Mouse (Mus musculus) MEL (cell line): Measurements from ENCODE around the gene Il11. TPM values are rescaled to one million over a fixed set of nuclear protein-coding genes. Genes with fewer than 3 reads are reported as not detected.

Source experiments
- DNase-seq: peaks from one replicate; pipeline ENCODE4 v3.0.0; 2011; ENCODE audit warnings: low read depth, low spot score
- H3K27ac ChIP-seq: 2 replicates; pipeline ENCODE4 v1.5.1; 2012; ENCODE audit warnings: low read depth, mild to moderate bottlenecking, control low read depth, low read length, moderate library complexity; ENCODE audit not compliant: control insufficient read depth
- H3K27me3 ChIP-seq, 2 experiments: fragments of 150-350 bp in 1 of 2; sonication (generic) in 1 of 2; 2 replicates each; pipeline ENCODE4 v1.6.1; 2012; ENCODE audit warnings: low read length in 2 of 2, mild to moderate bottlenecking in 2 of 2, improper control_type of control experiment in 1 of 2, moderate library complexity in 1 of 2; ENCODE audit not compliant: insufficient read depth in 2 of 2, control insufficient read depth in 1 of 2
- H3K36me3 ChIP-seq, 2 experiments: 2 replicates each; pipeline ENCODE4 v1.6.1; 2012 to 2014; ENCODE audit warnings: low read length in 2 of 2, improper control_type of control experiment in 1 of 2, inconsistent platforms in 1 of 2, mild to moderate bottlenecking in 1 of 2; ENCODE audit not compliant: insufficient read depth in 2 of 2, control insufficient read depth in 1 of 2
- H3K4me1 ChIP-seq, 2 experiments: fragments of 150-350 bp in 1 of 2; sonication (generic) in 1 of 2; 2 replicates each; pipeline ENCODE4 v1.6.1; 2012; ENCODE audit warnings: low read length in 2 of 2, improper control_type of control experiment in 1 of 2, mild to moderate bottlenecking in 1 of 2; ENCODE audit not compliant: insufficient read depth in 2 of 2, control insufficient read depth in 1 of 2
- H3K4me3 ChIP-seq, 2 experiments: fragments of 150-350 bp in 1 of 2; sonication (generic) in 1 of 2; 2 replicates each; pipeline ENCODE4 v1.5.1; 2012; ENCODE audit warnings: low read depth in 2 of 2, low read length in 2 of 2, mild to moderate bottlenecking in 2 of 2, moderate library complexity in 2 of 2, control low read depth in 1 of 2, improper control_type of control experiment in 1 of 2; ENCODE audit not compliant: control insufficient read depth in 1 of 2, insufficient read depth in 1 of 2
- H3K79me2 ChIP-seq: 2 replicates; pipeline ENCODE4 v1.6.1; 2012; ENCODE audit warnings: mild to moderate bottlenecking, low read length, moderate library complexity; ENCODE audit not compliant: control insufficient read depth, poor library complexity, insufficient read depth
- H3K9ac ChIP-seq: 2 replicates; pipeline ENCODE4 v1.6.1; 2012; ENCODE audit warnings: low read depth, mild to moderate bottlenecking, control low read depth, low read length, moderate library complexity; ENCODE audit not compliant: control insufficient read depth, poor library complexity, severe bottlenecking
- H3K9me3 ChIP-seq: fragments of 150-350 bp; sonication (generic); replicated peaks from 2 replicates; pipeline ENCODE4 v1.6.1; 2012; ENCODE audit warnings: mild to moderate bottlenecking, low read length, improper control_type of control experiment, moderate library complexity; ENCODE audit not compliant: insufficient read depth
- BHLHE40 ChIP-seq: IDR thresholded peaks from 2 replicates; pipeline ENCODE4 v1.6.1; 2012; ENCODE audit warnings: low read depth, mild to moderate bottlenecking, inconsistent platforms, low read length, improper control_type of control experiment, borderline replicate concordance
- CHD1 ChIP-seq: IDR thresholded peaks from 2 replicates; pipeline ENCODE4 v1.6.1; 2012; ENCODE audit warnings: low read depth, mild to moderate bottlenecking, inconsistent platforms, low read length, improper control_type of control experiment
- CHD2 ChIP-seq: IDR thresholded peaks from 2 replicates; pipeline ENCODE4 v1.6.1; 2011; ENCODE audit warnings: low read length, improper control_type of control experiment
- CTCF ChIP-seq, 3 experiments: IDR thresholded peaks in 2 of 3; conservative IDR thresholded peaks in 1 of 3; 2 replicates each; pipeline ENCODE4 v1.5.1; 2011 to 2012; ENCODE audit warnings: low read length in 3 of 3, low read depth in 2 of 3, mild to moderate bottlenecking in 2 of 3, improper control_type of control experiment in 1 of 3, inconsistent platforms in 1 of 3, mixed read lengths in 1 of 3, moderate library complexity in 1 of 3; ENCODE audit not compliant: control insufficient read depth in 1 of 3, insufficient read depth in 1 of 3, poor library complexity in 1 of 3, severe bottlenecking in 1 of 3
- E2F4 ChIP-seq: IDR thresholded peaks from 2 replicates; pipeline ENCODE4 v1.6.1; 2011; ENCODE audit warnings: low read depth, low read length, improper control_type of control experiment, borderline replicate concordance
- ETS1 ChIP-seq: IDR thresholded peaks from 2 replicates; pipeline ENCODE4 v1.6.1; 2012; ENCODE audit warnings: low read depth, mild to moderate bottlenecking, inconsistent platforms, low read length, improper control_type of control experiment, moderate library complexity
- HCFC1 ChIP-seq: IDR thresholded peaks from 2 replicates; pipeline ENCODE4 v1.6.1; 2012; ENCODE audit warnings: low read depth, mild to moderate bottlenecking, inconsistent platforms, low read length, improper control_type of control experiment, moderate library complexity
- JUND ChIP-seq: IDR thresholded peaks from 2 replicates; pipeline ENCODE4 v1.6.1; 2011; ENCODE audit warnings: low read depth, mild to moderate bottlenecking, improper control_type of control experiment, low read length
- KAT2A ChIP-seq: conservative IDR thresholded peaks from 2 replicates; pipeline ENCODE4 v1.6.1; 2012; ENCODE audit warnings: low read depth, low read length, improper control_type of control experiment, inconsistent platforms
- MAFK ChIP-seq: IDR thresholded peaks from 2 replicates; pipeline ENCODE4 v1.6.1; 2011; ENCODE audit warnings: low read depth, mild to moderate bottlenecking, low read length, improper control_type of control experiment, borderline replicate concordance
- MAZ ChIP-seq: IDR thresholded peaks from 2 replicates; pipeline ENCODE4 v1.6.1; 2012; ENCODE audit warnings: low read depth, mild to moderate bottlenecking, inconsistent platforms, low read length, improper control_type of control experiment
- MEF2A ChIP-seq: IDR thresholded peaks from 2 replicates; pipeline ENCODE4 v1.6.1; 2014; ENCODE audit warnings: low read depth, mild to moderate bottlenecking, inconsistent platforms, low read length, improper control_type of control experiment; ENCODE audit not compliant: poor library complexity, insufficient replicate concordance, severe bottlenecking; ENCODE audit errors: extremely low read depth
- MXI1 ChIP-seq: IDR thresholded peaks from 2 replicates; pipeline ENCODE4 v1.6.1; 2011; ENCODE audit warnings: mild to moderate bottlenecking, low read depth, low read length, improper control_type of control experiment
- MYC ChIP-seq: IDR thresholded peaks from 2 replicates; pipeline ENCODE4 v1.6.1; 2011; ENCODE audit warnings: low read depth, mild to moderate bottlenecking, low read length, improper control_type of control experiment, moderate library complexity
- NELFE ChIP-seq: IDR thresholded peaks from 2 replicates; pipeline ENCODE4 v1.6.1; 2011; ENCODE audit warnings: low read depth, low read length, improper control_type of control experiment
- POLR2A ChIP-seq, 2 experiments: IDR thresholded peaks; 2 replicates each; pipeline ENCODE4 v1.6.1; 2011 to 2012; ENCODE audit warnings: low read length in 2 of 2, mild to moderate bottlenecking in 2 of 2, control low read depth in 1 of 2, improper control_type of control experiment in 1 of 2, low read depth in 1 of 2, moderate library complexity in 1 of 2; ENCODE audit not compliant: control insufficient read depth in 1 of 2, insufficient read depth in 1 of 2, poor library complexity in 1 of 2
- POLR2AphosphoS2 ChIP-seq: IDR thresholded peaks from 2 replicates; pipeline ENCODE4 v1.6.1; 2011; ENCODE audit warnings: low read length, improper control_type of control experiment
- SIN3A ChIP-seq: IDR thresholded peaks from 2 replicates; pipeline ENCODE4 v1.6.1; 2012; ENCODE audit warnings: low read length, improper control_type of control experiment, inconsistent platforms
- TAL1 ChIP-seq: IDR thresholded peaks from 2 replicates; pipeline ENCODE4 v1.6.1; 2012; ENCODE audit warnings: mild to moderate bottlenecking, inconsistent platforms, low read length, moderate library complexity, mixed read lengths
- TBP ChIP-seq: IDR thresholded peaks from 2 replicates; pipeline ENCODE4 v1.8.0; 2011; ENCODE audit warnings: low read depth, low read length, improper control_type of control experiment
- TCF12 ChIP-seq: IDR thresholded peaks from 2 replicates; pipeline ENCODE4 v1.6.1; 2014; ENCODE audit warnings: low read depth, mild to moderate bottlenecking, inconsistent platforms, low read length, improper control_type of control experiment, moderate library complexity
- UBTF ChIP-seq: IDR thresholded peaks from 2 replicates; pipeline ENCODE4 v1.6.1; 2012; ENCODE audit warnings: low read depth, mild to moderate bottlenecking, inconsistent platforms, low read length, improper control_type of control experiment, moderate library complexity, borderline replicate concordance; ENCODE audit not compliant: insufficient read depth
- USF1 ChIP-seq: IDR thresholded peaks from 2 replicates; pipeline ENCODE4 v1.6.1; 2014; ENCODE audit warnings: low read depth, mild to moderate bottlenecking, inconsistent platforms, low read length, improper control_type of control experiment, moderate library complexity
- ZC3H11A ChIP-seq: IDR thresholded peaks from 2 replicates; pipeline ENCODE4 v1.6.1; 2012; ENCODE audit warnings: low read depth, mild to moderate bottlenecking, inconsistent platforms, low read length, improper control_type of control experiment
- ZKSCAN1 ChIP-seq: IDR thresholded peaks from 2 replicates; pipeline ENCODE4 v1.6.1; 2012; ENCODE audit warnings: low read depth, mild to moderate bottlenecking, inconsistent platforms, low read length, improper control_type of control experiment, moderate library complexity
- ZNF384 ChIP-seq: IDR thresholded peaks from 2 replicates; pipeline ENCODE4 v1.6.1; 2012; ENCODE audit warnings: low read depth, mild to moderate bottlenecking, inconsistent platforms, low read length, improper control_type of control experiment
- polyA plus RNA-seq, 2 experiments: library from polyadenylated mRNA; stranded (reverse) in 1 of 2; unstranded in 1 of 2; fragments of >175 nt in 1 of 2; fragments of >200 nt in 1 of 2; gene quantifications; 2 replicates each; pipeline versions ENCODE4 v1.2.1 to v1.2.4; 2012; ENCODE audit warnings: low replicate concordance in 2 of 2, low read depth in 1 of 2; ENCODE audit not compliant: insufficient read length in 2 of 2, insufficient read depth in 1 of 2, missing spikeins in 1 of 2
- total RNA-seq: library from RNA; depleted of rRNA; stranded (reverse); fragments of 300-350 nt; gene quantifications from 2 replicates; pipeline ENCODE4 v1.2.3, GENCODE M21; 2012

Gene Il11
- total and polyA plus RNA-seq, 3 experiments: 0.07 to 0.12 TPM; not detected in 1

GRCm38 (mm10) chr7:4789436-4789935 lies 6.8 kb upstream of the Il11 start, which contains the start of gene Tmem238:
Gene Tmem238, minus strand, starts transcription at chr7:4789656.
- Histone ChIP-seq H3K4me1 (peaks cover 2 to 17% of the 10 kb centered on the region in 2 experiments; a peak in 3 of 4 replicates), H3K4me3 (peak within 1 kb of the TSS; percentile 72 to 83), H3K9me3 (no peaks in the 10 kb centered on the region), H3K36me3 (peaks cover 2 to 16% of the 10 kb centered on the region in 2 experiments; a peak in 3 of 4 replicates), H3K9ac (peak within 1 kb of the TSS; percentile 93), H3K79me2 (peaks cover 39% of the 10 kb centered on the region), H3K27me3 (no peaks in the 10 kb centered on the region), H3K27ac (peak within 1 kb of the TSS; percentile 68)
- 0 out of 2 replicates have a peak, but pooled peaks have one; percentile 45 for TF ChIP-seq MAZ
- TF ChIP-seq TAL1: no peak
- TF ChIP-seq USF1: 0 out of 2 replicates have a peak, but pooled peaks have one; percentile 48
- peak; percentile 28; the same call in 1 of the 2 replicates for TF ChIP-seq MYC
- TF ChIP-seq POLR2A (IDR thresholded peaks at IDR 0.05; ENCODE audit: control insufficient read depth in 1 of 2, insufficient read depth in 1 of 2, low read depth in 1 of 2, low read length in 2 of 2, poor library complexity in 1 of 2): no peak; a peak in 1 of 4 replicates
- TF ChIP-seq ETS1: 0 out of 2 replicates have a peak, but pooled peaks have one; percentile 23
- peak; percentile 33; the same call in 1 of the 2 replicates for TF ChIP-seq SIN3A
- TF ChIP-seq HCFC1: peak; percentile 34
- DNase-seq: peak; percentile 61

GRCm38 (mm10) chr7:4788499-4789435 lies 6.1 kb upstream of the Il11 start:
- no peaks in the 10 kb centered on the region for H3K27me3 ChIP-seq
- H3K4me3 ChIP-seq: peak overlapping the region; percentile 72 to 83
- no peaks in the 10 kb centered on the region for H3K9me3 ChIP-seq
- DNase-seq: peak; percentile 92
- peak overlapping the region; percentile 93 for H3K9ac ChIP-seq
- peaks cover 1 to 15% of the 10 kb centered on the region in 2 experiments; a peak in 3 of 4 replicates for H3K36me3 ChIP-seq
- peak overlapping the region; percentile 68 for H3K27ac ChIP-seq
- peaks cover 2 to 16% of the 10 kb centered on the region in 2 experiments; a peak in 3 of 4 replicates for H3K4me1 ChIP-seq
- peaks cover 33% of the 10 kb centered on the region for H3K79me2 ChIP-seq
- peak; percentile 33 for TF ChIP-seq KAT2A
- TF ChIP-seq MAZ: no peak
- 0 out of 6 replicates have a peak, but pooled peaks of 1 of the 3 experiments have one; percentile 14 for TF ChIP-seq CTCF (IDR thresholded peaks at IDR 0.05 in 2 of 3, conservative IDR thresholded peaks at IDR 0.05 in 1 of 3; ENCODE audit: control insufficient read depth in 1 of 3, insufficient read depth in 1 of 3, low read depth in 2 of 3, low read length in 3 of 3, poor library complexity in 1 of 3, severe bottlenecking in 1 of 3)
- TF ChIP-seq MYC: peak; percentile 100
- peak; percentile 93 for TF ChIP-seq POLR2AphosphoS2
- TF ChIP-seq ZNF384: no peak
- TF ChIP-seq MXI1: peak; percentile 99
- no peak for TF ChIP-seq CHD2
- TF ChIP-seq ETS1: no peak
- TF ChIP-seq USF1: peak; percentile 60; the same call in 1 of the 2 replicates
- TF ChIP-seq BHLHE40: peak; percentile 62; the same call in 1 of the 2 replicates
- TF ChIP-seq SIN3A: peak; percentile 90
- no peak for TF ChIP-seq MAFK
- peak; percentile 90 for TF ChIP-seq TBP
- peak; percentile 93 for TF ChIP-seq NELFE
- no peak for TF ChIP-seq MEF2A
- TF ChIP-seq TAL1: no peak
- no peak for TF ChIP-seq JUND
- peak; percentile 78; the same call in 1 of the 2 replicates for TF ChIP-seq UBTF
- no peak for TF ChIP-seq E2F4
- no peak for TF ChIP-seq ZKSCAN1
- peak; percentile 75 to 98 for TF ChIP-seq POLR2A (IDR thresholded peaks at IDR 0.05; ENCODE audit: control insufficient read depth in 1 of 2, insufficient read depth in 1 of 2, low read depth in 1 of 2, low read length in 2 of 2, poor library complexity in 1 of 2)
- no peak for TF ChIP-seq ZC3H11A
- no peak for TF ChIP-seq CHD1
- TF ChIP-seq TCF12: peak; percentile 61; the same call in 1 of the 2 replicates
